Mouse (Mus musculus) spleen, embryonic (tissue): ENCODE measurements around the gene Wdr26.

Source experiments
- CTCF ChIA-PET: fragments of 350-600 bp; sonication (Branson Sonifier 250); formaldehyde crosslinking; loops from one replicate; lab custom pipeline; 2022; lab: Charles Lee

Wdr26 gene

DNA sequence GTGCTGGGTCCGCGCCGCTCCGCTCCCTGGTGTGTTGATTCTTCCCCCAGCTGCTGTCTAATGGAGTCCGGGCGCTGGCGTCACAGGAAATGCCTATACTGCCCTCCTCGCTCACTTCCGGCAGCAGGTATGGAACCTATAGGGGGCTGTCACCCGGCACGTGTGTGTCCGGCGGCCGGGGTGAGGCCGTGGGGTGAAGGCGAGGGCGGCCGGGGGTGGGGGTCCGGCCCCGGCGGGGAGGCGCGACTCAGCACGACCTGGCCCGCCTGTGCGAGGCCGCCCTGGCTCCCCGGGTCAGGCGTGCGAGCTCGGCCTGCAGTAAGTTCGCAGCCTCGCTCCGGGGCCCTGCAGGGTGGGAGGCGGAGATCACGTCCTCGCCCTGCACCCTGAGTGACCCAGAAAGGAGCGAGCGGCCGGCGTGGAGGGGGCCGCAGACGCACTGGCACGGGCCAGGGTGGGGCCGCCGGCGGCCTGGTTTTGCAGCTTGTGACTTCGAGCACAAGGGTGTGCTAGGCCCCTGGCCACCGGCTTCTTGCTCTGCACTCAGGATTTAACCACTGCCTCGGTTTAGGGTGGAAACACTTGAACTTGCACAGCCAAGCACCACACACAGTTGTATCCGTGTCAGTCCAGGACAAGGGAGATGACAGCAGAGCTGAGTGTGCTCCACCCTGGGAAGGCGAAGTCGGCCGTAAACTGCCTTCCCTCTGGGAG, at the start of gene Wdr26:
Wdr26 (minus strand) TSS at position 82 of the 714 bp plus-strand sequence.
- CTCF ChIA-PET = interaction anchor here (0.5 to 2.8 kb wide), 3 partner anchors 20 to 1195 kb away, joined by 4 to 18 read pairs (median 7); no protein-coding TSS in a partner anchor

DNA sequence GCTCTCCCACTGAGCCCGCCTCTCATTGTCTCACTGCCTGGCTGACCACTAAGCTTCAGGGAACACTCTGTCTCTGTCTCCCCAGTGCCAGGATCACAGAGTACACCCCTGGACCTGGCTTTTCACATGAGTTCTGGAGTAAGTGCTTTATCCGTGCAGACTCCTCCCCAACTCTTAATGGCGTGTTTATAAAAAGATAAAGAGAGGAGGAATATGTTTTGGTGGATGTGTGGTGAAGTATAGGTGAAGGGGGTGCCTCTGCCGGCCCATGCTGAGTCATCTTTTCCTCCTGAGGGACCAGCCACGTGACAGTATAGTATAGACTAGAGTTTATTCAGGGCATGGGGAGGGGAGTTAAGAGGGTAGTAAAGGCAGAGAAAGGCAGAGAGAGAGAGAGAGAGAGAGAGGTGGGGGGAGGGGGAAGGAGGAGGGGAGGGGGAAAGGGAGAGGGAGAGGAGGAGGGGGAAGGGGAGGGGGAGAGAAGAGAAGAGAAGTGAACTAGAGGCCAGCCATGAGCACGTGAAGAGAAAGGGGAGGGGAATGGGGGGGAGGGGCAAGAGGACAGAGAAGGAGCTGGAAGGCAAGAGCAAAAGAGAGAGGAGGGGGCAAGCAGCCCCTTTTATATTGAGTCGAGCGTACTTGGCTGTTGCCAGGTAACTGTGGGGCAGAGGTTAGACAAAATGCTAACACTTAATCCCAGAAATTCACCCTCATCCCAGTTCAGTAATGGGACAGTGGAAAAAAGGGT, 49.3 kb upstream of the Wdr26 start:
- CTCF ChIA-PET = interaction anchor here (0.7 kb wide), 1 partner anchor 10 kb away, joined by 3 read pairs; no protein-coding TSS in a partner anchor

- CTCF ChIA-PET = interaction anchor here (0.7 kb wide), 1 partner anchor 10 kb away, joined by 3 read pairs; no protein-coding TSS in a partner anchor
Observed at GRCm38 (mm10) chr1:181260422-181260821, 48.6 kb upstream of the Wdr26 start.

GRCm38 (mm10) chr1:181259626-181260410, 48.0 kb upstream of the Wdr26 start:
- CTCF ChIA-PET = interaction anchor here (0.7 kb wide), 2 partner anchors 9 to 307 kb away, joined by 3 read pairs; no protein-coding TSS in a partner anchor

DNA sequence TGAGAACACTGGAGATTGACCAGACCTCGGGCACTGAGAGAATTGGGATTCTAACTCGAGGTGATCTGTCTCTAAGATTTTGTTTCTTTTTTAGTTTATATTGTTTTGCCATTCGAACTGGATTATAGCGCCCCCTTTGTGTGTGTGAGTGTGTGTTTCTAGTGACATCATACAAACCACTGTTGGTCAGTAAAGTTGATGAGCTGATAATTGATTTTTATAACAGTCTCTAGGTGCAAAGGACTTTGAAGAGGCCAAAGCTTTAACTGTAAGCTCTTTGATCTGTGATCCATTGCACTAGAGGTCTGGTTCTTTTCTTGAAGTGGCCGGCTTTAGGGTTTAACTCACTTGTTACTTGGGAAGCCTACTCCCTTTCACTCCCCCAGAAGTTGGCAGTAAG, 47.3 kb upstream of the Wdr26 start:
- CTCF ChIA-PET = interaction anchor here (0.7 to 1.5 kb wide), 2 partner anchors 13 to 307 kb away, joined by 3 to 6 read pairs; no protein-coding TSS in a partner anchor

GRCm38 (mm10) chr1:181258616-181259015, 46.8 kb upstream of the Wdr26 start:
- CTCF ChIA-PET = interaction anchor here (1.5 kb wide), 1 partner anchor 13 kb away, joined by 6 read pairs; no protein-coding TSS in a partner anchor

GRCm38 (mm10) chr1:181257585-181258555, 46.1 kb upstream of the Wdr26 start:
- CTCF ChIA-PET = interaction anchor here (1.5 kb wide), 1 partner anchor 12 kb away, joined by 6 read pairs; no protein-coding TSS in a partner anchor

DNA sequence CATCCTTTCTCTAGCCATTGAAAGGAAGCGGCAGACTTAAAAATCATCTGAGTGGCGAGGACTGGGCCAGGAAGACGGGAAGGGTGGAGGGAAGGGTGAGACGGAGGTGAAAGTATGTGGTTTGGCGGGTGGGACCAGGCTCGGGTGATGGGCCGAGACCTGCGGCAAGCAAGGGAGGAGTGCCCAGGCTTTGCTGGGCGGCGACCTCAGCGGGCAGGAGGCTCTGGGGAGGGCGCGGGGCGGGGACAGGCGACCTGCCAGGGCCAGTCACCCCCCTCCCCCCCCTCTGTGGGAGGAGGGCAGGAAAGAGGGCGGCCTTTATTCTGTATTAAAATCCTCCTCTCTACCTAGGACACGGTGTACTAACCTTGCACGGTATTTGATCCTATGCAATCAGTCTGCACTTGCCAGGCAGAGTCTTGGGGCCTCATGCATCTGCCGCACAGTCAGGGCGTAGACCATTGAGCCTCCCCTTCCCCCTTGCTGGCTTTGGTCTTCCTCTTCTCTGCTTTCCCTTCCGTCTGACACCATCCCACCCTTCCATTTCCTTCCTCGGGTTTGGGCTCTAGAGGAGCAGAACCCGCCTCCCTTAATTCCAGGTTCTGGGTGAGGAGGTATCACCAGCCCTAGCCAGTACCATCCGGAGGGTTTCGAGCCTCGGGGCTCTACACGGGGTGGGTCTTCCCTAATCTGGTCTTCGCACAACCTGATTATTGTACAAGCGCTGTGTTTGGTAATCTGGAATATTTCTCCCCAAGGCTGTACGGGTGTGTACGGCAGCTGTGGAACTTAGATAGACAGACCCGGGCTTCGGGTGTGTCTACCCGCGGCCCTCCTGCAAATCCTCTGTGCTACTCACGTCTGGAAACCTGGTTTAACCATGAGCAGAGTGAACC, 45.1 kb upstream of the Wdr26 start:
- CTCF ChIA-PET = no interaction called here

GRCm38 (mm10) chr1:181255891-181256688, 44.3 kb upstream of the Wdr26 start:
- CTCF ChIA-PET = interaction anchor here (0.7 kb wide), 1 partner anchor 44 kb away, joined by 4 read pairs; the partner anchor contains the start of gene Wdr26

- CTCF ChIA-PET = interaction anchor here (0.7 kb wide), 1 partner anchor 44 kb away, joined by 4 read pairs; the partner anchor contains the start of gene Wdr26
Observed at GRCm38 (mm10) chr1:181255450-181255849, 43.6 kb upstream of the Wdr26 start.

DNA sequence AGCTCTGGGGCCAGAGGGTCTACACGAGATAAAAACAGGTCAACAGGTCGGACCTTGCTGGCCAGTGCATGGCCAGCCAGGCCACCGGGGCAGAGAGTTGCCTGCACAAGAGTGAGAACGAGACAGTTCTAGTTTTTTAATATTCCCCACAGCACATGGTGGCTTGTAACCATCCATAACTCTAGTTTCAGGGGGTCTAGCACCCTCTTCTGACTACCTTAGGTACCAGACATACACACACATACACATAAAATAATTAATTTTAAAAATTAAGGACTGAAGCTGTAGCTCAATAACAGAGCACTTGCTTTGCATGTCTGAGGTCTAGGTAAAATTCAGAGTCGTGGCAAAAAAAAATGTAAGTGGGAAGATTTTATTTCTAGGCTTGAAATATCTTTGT, 39.8 kb upstream of the Wdr26 start:
- CTCF ChIA-PET = no interaction called here

- CTCF ChIA-PET = interaction anchor here (0.8 kb wide), 1 partner anchor 10 kb away, joined by 3 read pairs; no protein-coding TSS in a partner anchor
Observed at GRCm38 (mm10) chr1:181250961-181251360, 39.2 kb upstream of the Wdr26 start.

DNA sequence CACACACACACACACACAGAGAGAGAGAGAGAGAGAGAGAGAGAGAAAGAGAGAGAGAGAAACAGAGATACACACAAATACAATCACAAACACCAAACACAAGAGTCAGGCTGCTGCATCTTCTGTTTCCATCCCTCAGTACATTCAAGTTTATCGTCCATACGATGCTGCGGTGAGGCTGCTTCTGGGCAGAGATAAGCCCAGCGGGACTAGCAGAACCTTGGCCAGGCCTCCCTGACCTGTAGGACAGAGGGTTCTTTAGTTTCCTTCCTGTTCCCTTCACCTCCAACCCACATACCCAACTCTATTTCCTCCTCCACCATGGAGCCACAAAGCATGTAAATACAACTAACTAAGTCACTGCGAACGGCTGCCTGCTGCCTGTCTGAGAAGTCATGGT, 37.7 kb upstream of the Wdr26 start:
- CTCF ChIA-PET = interaction anchor here (0.6 kb wide), 1 partner anchor 39 kb away, joined by 3 read pairs; no protein-coding TSS in a partner anchor

GRCm38 (mm10) chr1:181247175-181247574, 35.4 kb upstream of the Wdr26 start:
- CTCF ChIA-PET = interaction anchor here (1.0 kb wide), 1 partner anchor 14 kb away, joined by 11 read pairs; no protein-coding TSS in a partner anchor

DNA sequence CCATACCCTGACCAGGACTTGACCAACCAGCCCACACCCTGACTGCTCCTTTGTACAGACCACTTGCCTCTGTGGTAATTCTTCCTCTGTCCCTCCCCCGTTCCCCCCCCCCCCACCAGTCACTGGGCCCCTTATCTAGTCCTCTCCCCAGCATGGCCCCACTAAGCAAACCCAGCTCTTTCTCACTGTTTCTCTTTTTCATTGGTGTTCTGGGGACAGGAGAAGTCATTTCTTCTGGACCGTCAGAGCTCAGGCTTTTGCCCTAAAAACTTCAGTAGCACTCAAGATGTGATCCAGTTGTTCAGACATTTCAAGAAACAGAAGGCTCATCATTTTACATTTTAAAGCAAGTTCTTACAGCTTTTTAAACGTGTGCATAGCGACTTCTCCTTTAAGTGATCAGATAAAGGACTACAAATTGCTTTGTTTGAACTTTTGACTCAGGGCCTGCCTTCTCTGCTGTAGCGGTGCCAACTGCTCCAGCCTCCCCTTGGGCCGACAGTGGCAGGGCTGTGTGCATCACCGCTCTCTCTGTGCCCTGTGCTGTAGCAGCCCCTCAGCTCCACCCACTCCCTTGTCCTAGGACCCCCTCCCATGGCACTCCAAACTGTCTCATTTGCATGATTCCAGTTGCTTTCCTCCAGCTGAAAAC, 34.8 kb upstream of the Wdr26 start:
- CTCF ChIA-PET = interaction anchor here (1.0 to 1.3 kb wide), 2 partner anchors 12 to 14 kb away, joined by 6 to 11 read pairs; no protein-coding TSS in a partner anchor

GRCm38 (mm10) chr1:181245554-181246486, 34.0 kb upstream of the Wdr26 start:
- CTCF ChIA-PET = interaction anchor here (1.0 to 1.3 kb wide), 2 partner anchors 13 kb away, joined by 6 to 11 read pairs; no protein-coding TSS in a partner anchor
